Mouse (Mus musculus): ENCODE results near the gene Rnf141.

DNA sequence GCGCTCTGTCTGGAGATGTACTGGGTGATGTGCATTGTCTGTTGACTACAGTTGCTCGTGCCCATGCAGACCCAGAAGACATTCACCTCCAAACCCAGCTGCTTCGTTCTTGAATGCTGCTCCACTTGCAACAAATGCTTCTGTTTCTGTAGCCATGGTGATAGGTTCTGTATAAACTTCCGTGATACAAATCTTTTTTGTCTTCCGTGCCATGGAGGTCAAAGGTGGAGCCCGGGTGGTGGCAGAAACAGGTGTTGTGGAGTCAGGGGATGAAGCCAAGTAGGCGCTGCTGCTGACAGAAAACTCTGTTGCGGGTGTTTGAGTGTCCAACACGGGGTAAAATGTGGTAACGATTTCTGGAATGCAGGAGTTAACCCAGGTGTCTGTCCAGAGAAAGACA, 9.4 kb upstream of the Rnf141 start:
- TF ChIP-seq CTCF (IDR thresholded peaks at IDR 0.05; ENCODE audit: borderline replicate concordance, control insufficient read depth, extremely low read depth, insufficient read depth, low read length, poor library complexity) (no peak), POLR2A (IDR thresholded peaks at IDR 0.05; ENCODE audit: control insufficient read depth, extremely low read depth, insufficient read depth, low read length, poor library complexity) (no peak)
